9 mouse cellular contexts compared by ENCODE assay signal in the genomic region with DNA sequence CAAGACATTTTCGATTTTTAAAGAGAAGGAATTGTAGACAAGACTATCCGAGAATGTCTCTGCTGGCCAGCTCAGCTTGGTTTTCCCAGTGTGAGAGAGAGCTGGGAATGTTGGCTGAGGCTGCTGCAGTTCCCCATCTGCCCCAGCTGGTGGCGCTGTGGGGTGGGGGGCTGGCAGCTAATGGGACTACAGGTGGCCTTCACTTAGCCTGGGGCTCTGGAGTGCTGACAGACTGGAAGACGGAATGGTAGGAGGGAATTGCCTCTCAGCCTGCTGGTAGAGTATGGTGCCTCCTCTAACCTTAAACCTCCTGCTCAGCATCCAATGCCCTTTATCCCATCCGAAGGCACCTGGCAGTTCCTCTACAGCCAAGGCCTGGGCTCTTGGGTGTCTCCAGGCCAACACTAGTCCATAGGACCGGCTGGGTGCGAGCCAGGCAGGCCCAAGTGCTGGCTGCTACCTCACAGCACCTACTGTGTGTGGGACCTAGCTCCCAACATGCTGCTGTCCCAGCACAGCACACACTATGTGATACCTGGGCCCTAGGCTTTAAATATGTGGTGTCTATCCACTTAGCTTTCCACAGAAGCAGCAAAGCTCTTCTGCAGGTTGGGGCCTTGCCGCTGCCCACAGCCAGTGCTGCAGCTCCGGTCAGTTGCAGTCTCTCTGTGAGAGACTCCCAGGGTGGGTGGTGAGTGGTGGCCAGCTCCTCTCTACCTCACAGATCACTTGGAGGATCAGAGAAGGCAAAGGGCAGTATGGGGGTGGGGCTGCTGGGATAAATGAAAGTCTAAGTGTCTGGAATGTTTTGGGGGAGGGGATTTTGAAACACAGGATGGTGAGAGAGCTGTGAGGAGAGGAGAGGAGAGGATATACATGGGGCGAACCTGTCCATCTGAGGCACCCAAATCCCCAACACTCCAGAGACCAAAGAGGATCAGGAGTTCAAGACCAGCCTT. TPM values are rescaled to one million over a fixed set of nuclear protein-coding genes. Genes with fewer than 3 reads are reported as not detected.
DNase-seq lines count a peak whose midpoint lies in the region; ATAC-seq and TF ChIP-seq lines count a peak whose summit lies in the region.
"Had no signal": no experiment of that assay in that cellular context is flagged by ENCODE, and none has a peak within 500 bp of the region (broad histone marks: within the 10 kb centered on the region; RNA-seq: fewer than 3 reads in every experiment).

No protein-coding gene starts in this region.

- no peak overlapping the region for H3K27ac ChIP-seq in kidney, postnatal 0 days
- H3K27ac ChIP-seq in thymus, adult 2 months (ENCODE audit: control insufficient read depth, insufficient read depth, low read length): no peak overlapping the region
- H3K27ac ChIP-seq: hindbrain, embryonic 13.5 days; lung, embryonic 15.5 days had no signal

- peak; percentile 71 for TF ChIP-seq CTCF in kidney, postnatal 0 days (IDR thresholded peaks at IDR 0.05; ENCODE audit: low read depth)
- peak; percentile 60; the same call in 1 of the 2 replicates for TF ChIP-seq CTCF in thymus, adult 2 months (IDR thresholded peaks at IDR 0.05; ENCODE audit: borderline replicate concordance, control insufficient read depth, extremely low read depth, insufficient read depth, low read length, poor library complexity)

- no peaks in the 10 kb centered on the region for H3K27me3 ChIP-seq in kidney, postnatal 0 days (ENCODE audit: insufficient read depth, low read length)
- peaks cover 2% of the 10 kb centered on the region; the same call in 1 of the 2 replicates for H3K27me3 ChIP-seq in thymus, adult 2 months (ENCODE audit: control insufficient read depth, insufficient read depth, low read length)

- peaks cover 13% of the 10 kb centered on the region; the same call in 1 of the 2 replicates for H3K4me1 ChIP-seq in kidney, postnatal 0 days (replicated peaks; ENCODE audit: insufficient read depth, low read length)
- peaks cover 9% of the 10 kb centered on the region; the same call in 1 of the 2 replicates for H3K4me1 ChIP-seq in thymus, adult 2 months (replicated peaks; ENCODE audit: control insufficient read depth, insufficient read depth, low read length)

- ATAC-seq in kidney, postnatal 0 days (replicated peaks; ENCODE audit: low FRiP score, low read depth): no peak

- no peak overlapping the region for H3K9ac ChIP-seq in kidney, postnatal 0 days (ENCODE audit: low read depth, low read length)
- H3K9ac ChIP-seq: hindbrain, embryonic 13.5 days; lung, embryonic 15.5 days had no signal

- no peaks in the 10 kb centered on the region for H3K36me3 ChIP-seq in kidney, postnatal 0 days (ENCODE audit: insufficient read depth, low read length)
- H3K36me3 ChIP-seq in thymus, adult 2 months (ENCODE audit: control insufficient read depth, insufficient read depth, low read length): no peaks in the 10 kb centered on the region

- H3K4me2 ChIP-seq in kidney, postnatal 0 days (ENCODE audit: low read length): no peak overlapping the region

- no peaks in the 10 kb centered on the region for H3K9me3 ChIP-seq in kidney, postnatal 0 days (replicated peaks; ENCODE audit: low read length)
- H3K9me3 ChIP-seq: hindbrain, embryonic 13.5 days; lung, embryonic 15.5 days had no signal

- no peak overlapping the region for H3K4me3 ChIP-seq in kidney, postnatal 0 days (replicated peaks; ENCODE audit: low read depth, low read length)
- H3K4me3 ChIP-seq in thymus, adult 2 months (ENCODE audit: control insufficient read depth, insufficient read depth, low read length): no peak overlapping the region
- H3K4me3 ChIP-seq: hindbrain, embryonic 13.5 days; lung, embryonic 15.5 days had no signal

- 56% methylated on average over 10 of the region's 10 CpGs for WGBS in kidney, postnatal 0 days
- WGBS in thymus, adult 2 months: 69% methylated on average over 10 of the region's 10 CpGs

- no peak for DNase-seq in kidney, postnatal 0 days (ENCODE audit: low spot score)
- no peak for DNase-seq in kidney, postnatal 25 days
- DNase-seq in thymus, adult 2 months: no peak
- DNase-seq in thymus, adult 18-20 months: no peak
- DNase-seq in cerebellum, postnatal 25 days: peak; percentile 67 to 76
- no peak for DNase-seq in frontal cortex, postnatal 10 days (ENCODE audit: low spot score in 2 of 2)
- no peak for DNase-seq in left cerebral cortex, adult 8-10 months (ENCODE audit: low spot score in 2 of 2)

- no peak for TF ChIP-seq POLR2A in thymus, adult 2 months (IDR thresholded peaks at IDR 0.05; ENCODE audit: control insufficient read depth, extremely low read depth, insufficient read depth, low read length, poor library complexity)

RNA-seq across cellular contexts. Expression of a gene that starts 2.6 kb away (rescaled TPM):
- 4.6 and 5.2 TPM in 2 replicates for polyA plus RNA-seq in kidney, postnatal 0 days (2015; fragmentation: Nextera tagmentation; extraction: Ambion mirVana)
- polyA plus RNA-seq in thymus, adult 2 months (2012; rRNA removed): 5.3 and 5.5 TPM in 2 replicates
- total RNA-seq in left cerebral cortex, adult 8-10 months (2022): 10 to 100 TPM; 27.5 to 40.2 (median 31.6) TPM

RNA-seq across cellular contexts. Expression of a gene that starts 14.8 kb away (rescaled TPM):
- polyA plus RNA-seq in kidney, postnatal 0 days (2015; fragmentation: Nextera tagmentation; extraction: Ambion mirVana): not detected in 2 replicates
- polyA plus RNA-seq in thymus, adult 2 months (2012; rRNA removed): 0.19 and 0.28 TPM in 2 replicates
- total RNA-seq in left cerebral cortex, adult 8-10 months (2022): under 1 TPM; 0.21 to 0.44 (median 0.30) TPM
- polyA plus RNA-seq: lung, embryonic 15.5 days had no signal

RNA-seq across cellular contexts. Expression of a gene that starts 20.4 kb away (rescaled TPM):
- polyA plus RNA-seq in kidney, postnatal 0 days (2015; fragmentation: Nextera tagmentation; extraction: Ambion mirVana): 20.0 and 23.6 TPM in 2 replicates
- 42.6 and 48.1 TPM in 2 replicates for polyA plus RNA-seq in thymus, adult 2 months (2012; rRNA removed)
- 10 to 100 TPM; 44.7 to 51.1 (median 47.3) TPM for total RNA-seq in left cerebral cortex, adult 8-10 months (2022)

RNA-seq across cellular contexts. Expression of a gene that starts 42.1 kb away (rescaled TPM):
- 0.45 and 1.1 TPM in 2 replicates for polyA plus RNA-seq in kidney, postnatal 0 days (2015; fragmentation: Nextera tagmentation; extraction: Ambion mirVana)
- polyA plus RNA-seq in thymus, adult 2 months (2012; rRNA removed): 0.57 and 10.2 TPM in 2 replicates
- 10 to 100 TPM; 15.5 to 24.1 (median 19.5) TPM for total RNA-seq in left cerebral cortex, adult 8-10 months (2022)

RNA-seq across cellular contexts. Expression of a gene that starts 48.9 kb away (rescaled TPM):
- polyA plus RNA-seq in kidney, postnatal 0 days (2015; fragmentation: Nextera tagmentation; extraction: Ambion mirVana): 463 and 527 TPM in 2 replicates
- polyA plus RNA-seq in thymus, adult 2 months (2012; rRNA removed): 43.8 and 60.3 TPM in 2 replicates
- 100 to 1,000 TPM; 153 to 206 (median 187) TPM for total RNA-seq in left cerebral cortex, adult 8-10 months (2022)

Comparison
In these comparisons a context has a peak if more than half of its experiments do, and no peak if none do; other contexts are left out.
1. DNase-seq: peak in cerebellum, postnatal 25 days (2 of 2); none in kidney, postnatal 0 days (single experiment), kidney, postnatal 25 days (0 of 2), thymus, adult 2 months (single experiment), thymus, adult 18-20 months (0 of 2), frontal cortex, postnatal 10 days (0 of 2) and left cerebral cortex, adult 8-10 months (0 of 2).